Mouse (Mus musculus) heart, embryonic 16.5 days (tissue): ENCODE measurements around the gene Slc44a3. TPM values are rescaled to one million over a fixed set of nuclear protein-coding genes. Genes with fewer than 3 reads are reported as not detected.

ENCODE experiments used
- ATAC-seq: fragments of 200-750 bp; cut with Nextera tagmentation; replicated peaks from 2 replicates; pipeline ENCODE4 v1.8.0; 2017; ENCODE audit warnings: moderate number of reproducible peaks; ENCODE audit not compliant: insufficient read depth, low FRiP score; ENCODE audit errors: extremely low read depth
- H3K27ac ChIP-seq: fragments of 300-500 bp; sonication (generic); 2 replicates; pipeline ENCODE4 v1.5.1; 2014; ENCODE audit warnings: mild to moderate bottlenecking, low read length, control low read depth, moderate library complexity
- H3K27me3 ChIP-seq: fragments of 300-500 bp; sonication (generic); 2 replicates; pipeline ENCODE4 v1.6.1; 2014; ENCODE audit warnings: low read length, mixed read lengths; ENCODE audit not compliant: control insufficient read depth, insufficient read depth
- H3K36me3 ChIP-seq: fragments of 300-500 bp; sonication (generic); 2 replicates; pipeline ENCODE4 v1.6.1; 2014; ENCODE audit not compliant: control insufficient read depth, insufficient read depth
- H3K4me1 ChIP-seq: fragments of 300-500 bp; sonication (generic); 2 replicates; pipeline ENCODE4 v1.6.1; 2014; ENCODE audit warnings: low read length, mixed read lengths; ENCODE audit not compliant: control insufficient read depth, insufficient read depth
- H3K4me2 ChIP-seq: fragments of 300-500 bp; sonication (generic); 2 replicates; pipeline ENCODE4 v1.6.1; 2014; ENCODE audit warnings: low read depth, mild to moderate bottlenecking, control low read depth, low read length
- H3K4me3 ChIP-seq: fragments of 300-500 bp; sonication (generic); 2 replicates; pipeline ENCODE4 v1.5.1; 2014; ENCODE audit warnings: mild to moderate bottlenecking, control low read depth, low read length
- H3K9ac ChIP-seq: fragments of 300-500 bp; sonication (generic); 2 replicates; pipeline ENCODE4 v1.6.1; 2014; ENCODE audit warnings: low read length, control low read depth
- H3K9me3 ChIP-seq: fragments of 300-500 bp; sonication (generic); replicated peaks from 2 replicates; pipeline ENCODE4 v1.6.1; 2016; ENCODE audit warnings: low read length; ENCODE audit not compliant: control insufficient read depth
- WGBS: fragments of 180-500 bp; shearing (Covaris S2); extraction: QIAGEN DNeasy Blood & Tissue Kit; methylation state at CpG from one replicate; pipeline ENCODE4 v1.1.7; 2014; 5-methylcytosine and 5-hydroxymethylcytosine counted together
- polyA plus RNA-seq: library from polyadenylated mRNA; unstranded; fragments of >200 nt; fragmentation: Nextera tagmentation; extraction: Ambion mirVana; gene quantifications from 2 replicates; pipeline ENCODE4 v1.2.1, GENCODE M21; 2015

Slc44a3 gene
- polyA plus RNA-seq, 1 experiment from 2014 or later = 1.2 TPM

DNA sequence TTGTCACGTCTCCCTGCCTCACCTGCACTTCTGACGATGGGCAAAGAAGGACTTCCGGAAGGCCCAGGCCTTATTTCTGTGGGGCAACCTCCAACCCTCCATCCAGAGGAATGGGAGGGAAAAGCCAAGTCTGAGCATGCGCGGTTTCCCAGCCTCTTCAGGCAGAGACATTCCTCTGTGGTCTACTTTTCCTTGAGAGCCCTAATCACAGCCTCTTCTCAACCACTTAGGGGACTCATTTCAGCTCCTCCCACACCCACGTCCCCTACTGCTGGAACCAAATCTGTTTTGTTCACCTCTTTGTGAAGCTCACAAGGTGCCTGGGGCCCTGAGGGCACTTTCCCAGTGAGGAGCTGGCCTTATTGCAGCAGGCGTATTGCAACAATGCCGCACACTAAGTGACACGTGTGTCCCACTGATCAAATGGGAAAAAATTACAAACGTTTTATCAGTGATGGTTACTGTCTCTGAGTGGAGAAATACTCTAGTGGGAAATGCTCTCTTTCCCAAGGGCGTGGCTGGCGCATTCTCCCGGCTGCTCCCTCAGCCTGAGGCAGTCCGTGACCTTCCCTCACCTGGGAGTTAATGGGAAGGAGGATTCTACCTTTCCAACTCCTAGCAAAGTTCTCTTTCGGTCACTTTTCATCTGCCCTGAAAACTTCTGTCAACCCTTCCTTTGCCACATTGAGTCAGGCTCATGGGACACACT, 27.4 kb upstream of the Slc44a3 start:
- H3K27ac ChIP-seq = no peak overlapping the region

DNA sequence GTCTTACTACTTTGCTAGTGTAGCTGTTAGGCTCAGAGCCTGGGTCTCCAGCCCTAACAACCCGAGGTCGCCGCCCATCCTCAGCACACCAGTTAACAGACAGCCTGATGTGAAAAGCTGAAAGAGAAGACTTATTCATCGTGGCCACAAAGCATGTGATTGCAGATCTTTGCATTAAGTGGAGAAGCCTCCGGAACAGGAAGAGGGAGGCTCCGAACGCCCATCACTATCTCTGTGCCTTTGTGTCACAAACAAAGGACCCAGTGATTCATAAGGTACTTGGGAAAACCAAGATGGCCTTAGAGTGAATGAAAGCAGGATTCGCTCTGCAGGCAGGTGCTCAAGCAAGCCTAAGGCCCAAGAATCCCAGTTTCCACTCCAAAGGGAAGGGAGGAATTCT, 26.7 kb upstream of the Slc44a3 start:
- ATAC-seq = no peak
- H3K4me1 ChIP-seq = no peaks in the 10 kb centered on the region
- H3K4me2 ChIP-seq = no peak overlapping the region
- WGBS = 83% methylated on average over 8 of the region's 8 CpGs
- H3K36me3 ChIP-seq = no peaks in the 10 kb centered on the region
- H3K9me3 ChIP-seq = no peaks in the 10 kb centered on the region
- H3K9ac ChIP-seq = no peak overlapping the region
- H3K27ac ChIP-seq = no peak overlapping the region
- H3K4me3 ChIP-seq = no peak overlapping the region
- H3K27me3 ChIP-seq = no peaks in the 10 kb centered on the region

More for the DNA sequence above, 27.4 kb upstream of the Slc44a3 start:
- no peak overlapping the region for H3K9ac ChIP-seq
- no peaks in the 10 kb centered on the region for H3K9me3 ChIP-seq
- no peaks in the 10 kb centered on the region for H3K27me3 ChIP-seq
- no peak for ATAC-seq
- no peaks in the 10 kb centered on the region for H3K4me1 ChIP-seq
- WGBS = 72% methylated on average over 15 of the region's 15 CpGs
- H3K36me3 ChIP-seq = no peaks in the 10 kb centered on the region
- H3K4me2 ChIP-seq = no peak overlapping the region
- no peak overlapping the region for H3K4me3 ChIP-seq

DNA sequence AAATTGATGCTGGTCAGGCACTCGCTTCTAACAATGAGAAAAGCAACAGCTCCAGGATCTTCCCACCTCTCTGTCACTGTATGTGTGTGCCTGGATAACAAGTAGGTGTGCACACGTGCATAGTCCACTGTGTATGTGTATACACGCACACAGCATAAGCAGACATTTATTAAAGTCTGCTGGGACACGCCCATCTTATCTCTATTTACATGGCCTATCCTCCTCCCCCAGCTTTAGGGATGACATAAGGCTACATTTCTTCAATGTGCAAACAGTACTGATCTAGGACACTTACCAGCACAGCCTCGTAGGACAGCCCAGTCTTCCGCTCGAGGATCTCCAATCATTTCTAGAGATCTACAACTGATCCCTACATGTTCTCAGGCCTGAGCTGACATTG, 24.1 kb upstream of the Slc44a3 start:
- WGBS = 69% methylated on average over 7 of the region's 7 CpGs
- ATAC-seq = no peak
- H3K36me3 ChIP-seq = no peaks in the 10 kb centered on the region
- no peaks in the 10 kb centered on the region for H3K9me3 ChIP-seq
- H3K9ac ChIP-seq = no peak overlapping the region
- no peak overlapping the region for H3K27ac ChIP-seq
- no peak overlapping the region for H3K4me3 ChIP-seq
- no peak overlapping the region for H3K4me2 ChIP-seq
- peaks cover 3% of the 10 kb centered on the region; the same call in 1 of the 2 replicates for H3K4me1 ChIP-seq
- H3K27me3 ChIP-seq = no peaks in the 10 kb centered on the region

DNA sequence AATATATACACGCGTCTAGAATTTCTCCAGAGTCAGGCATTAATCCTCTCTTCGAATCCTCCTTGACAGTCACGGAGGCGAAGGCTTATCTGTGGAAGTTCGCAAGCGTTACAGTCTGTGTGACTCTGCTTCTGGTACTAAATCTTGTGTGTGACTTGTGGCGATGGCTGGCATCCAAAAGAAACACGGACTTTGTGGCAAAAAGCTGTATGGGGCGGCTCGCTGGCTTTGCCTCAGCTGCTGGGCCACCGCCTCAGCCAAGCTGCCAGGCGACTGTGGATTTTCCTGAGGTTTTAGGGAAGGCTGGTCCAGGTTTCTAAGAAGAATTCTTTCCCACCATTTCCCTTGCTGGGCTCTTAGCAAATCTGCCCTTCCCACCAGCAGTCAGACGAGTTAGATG, 21.1 kb upstream of the Slc44a3 start:
- Histone ChIP-seq H3K9me3 (no peaks in the 10 kb centered on the region), H3K4me3 (no peak overlapping the region), H3K4me1 (peaks cover 4% of the 10 kb centered on the region; the same call in 1 of the 2 replicates), H3K4me2 (0 out of 2 replicates have a peak overlapping the region, but pooled peaks have one; percentile 7), H3K27ac (no peak overlapping the region), H3K27me3 (no peaks in the 10 kb centered on the region), H3K36me3 (no peaks in the 10 kb centered on the region), H3K9ac (no peak overlapping the region)
- no peak for ATAC-seq
- WGBS = 54% methylated on average over 14 of the region's 14 CpGs

DNA sequence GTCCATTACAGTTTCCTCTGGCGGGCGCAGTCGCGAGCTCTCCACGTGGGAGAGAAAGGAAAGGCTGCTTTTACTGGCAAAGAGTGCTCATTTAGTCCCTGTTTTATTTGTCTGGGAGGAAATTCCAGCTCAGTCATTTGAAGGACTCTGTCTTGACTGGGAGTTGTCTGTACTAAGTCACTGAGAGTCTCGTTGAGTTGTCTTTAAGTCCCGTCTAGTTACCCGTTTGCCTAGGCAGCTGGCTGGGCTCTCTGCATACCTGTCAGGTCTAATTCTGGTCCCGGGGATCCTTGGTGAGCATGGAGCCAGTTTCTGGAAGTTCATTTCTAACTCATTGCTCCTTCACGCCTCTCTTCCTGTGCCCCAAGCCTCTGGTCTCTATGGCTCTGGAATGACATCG, 20.5 kb upstream of the Slc44a3 start:
- H3K27ac ChIP-seq = no peak overlapping the region
- no peaks in the 10 kb centered on the region for H3K27me3 ChIP-seq
- no peaks in the 10 kb centered on the region for H3K9me3 ChIP-seq
- H3K36me3 ChIP-seq = no peaks in the 10 kb centered on the region
- H3K4me1 ChIP-seq = peaks cover 6% of the 10 kb centered on the region; the same call in 1 of the 2 replicates
- H3K4me2 ChIP-seq = 0 out of 2 replicates have a peak overlapping the region, but pooled peaks have one; percentile 7
- H3K4me3 ChIP-seq = no peak overlapping the region
- no peak overlapping the region for H3K9ac ChIP-seq
- ATAC-seq = no peak
- 55% methylated on average over 11 of the region's 11 CpGs for WGBS

DNA sequence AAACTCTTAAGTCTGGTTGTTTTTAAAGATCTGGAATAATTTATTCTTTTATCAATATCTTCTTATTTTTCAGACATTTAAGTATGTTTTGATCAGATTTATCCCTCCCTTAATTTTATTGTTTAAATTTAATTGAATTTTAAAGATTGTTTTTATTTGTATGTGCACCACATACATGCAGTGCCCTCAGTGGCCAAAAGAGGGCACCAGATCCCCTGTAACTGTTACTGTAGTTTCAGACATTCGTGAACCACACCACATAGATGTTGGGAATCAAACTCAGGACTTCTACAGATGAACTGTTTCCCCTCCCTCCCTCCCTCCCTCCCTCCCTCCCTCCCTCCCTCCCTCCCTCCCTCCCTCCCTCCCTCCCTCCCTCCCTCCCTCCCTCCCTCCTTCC, 18.2 kb upstream of the Slc44a3 start:
- Histone ChIP-seq H3K36me3 (no peaks in the 10 kb centered on the region), H3K4me1 (peaks cover 6% of the 10 kb centered on the region; the same call in 1 of the 2 replicates), H3K9me3 (no peaks in the 10 kb centered on the region), H3K27ac (no peak overlapping the region), H3K4me3 (no peak overlapping the region), H3K27me3 (no peaks in the 10 kb centered on the region), H3K9ac (no peak overlapping the region), H3K4me2 (no peak overlapping the region)
- 12% methylated on average over 1 of the region's 1 CpGs for WGBS
- ATAC-seq = no peak

DNA sequence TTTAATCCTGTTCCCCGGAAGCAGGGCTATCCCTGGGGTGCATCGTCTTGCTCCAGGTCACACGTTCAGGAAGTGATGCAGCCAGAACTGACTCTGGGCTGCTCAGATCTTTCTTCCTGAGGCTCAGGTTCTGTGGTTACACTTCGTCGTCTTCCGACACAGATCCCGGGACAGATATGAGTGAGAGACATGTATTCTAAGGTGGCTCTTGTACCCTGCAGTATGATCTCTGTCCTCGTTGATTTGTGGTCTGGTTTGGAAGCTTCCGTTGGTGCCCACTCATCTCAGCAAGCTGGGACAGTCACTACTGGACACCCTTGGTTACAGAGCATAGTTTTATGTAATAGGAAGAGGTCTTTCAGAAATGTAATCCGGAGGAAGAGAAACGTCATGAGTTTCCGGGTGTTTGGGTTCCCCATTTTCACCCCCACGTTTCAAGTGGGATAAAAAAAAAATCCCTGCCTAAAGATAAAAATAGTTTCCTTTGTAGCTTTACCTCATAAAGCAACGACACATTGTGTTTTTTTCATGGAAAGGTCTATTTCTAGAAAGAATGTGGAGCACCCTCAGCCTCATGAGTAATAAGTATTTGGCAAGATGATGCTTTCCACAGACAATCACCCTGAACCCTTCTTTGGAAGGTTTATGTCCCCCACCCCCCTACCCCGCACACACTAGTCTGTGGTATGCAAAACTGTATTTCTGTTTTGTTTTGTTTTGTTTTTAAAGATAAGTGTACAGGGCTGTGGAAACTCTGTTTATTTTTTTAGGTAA, 15.8 kb upstream of the Slc44a3 start:
- H3K4me3 ChIP-seq = peak overlapping the region; percentile 8; the same call in 1 of the 2 replicates
- no peak for ATAC-seq
- H3K9me3 ChIP-seq = no peaks in the 10 kb centered on the region
- no peak overlapping the region for H3K9ac ChIP-seq
- H3K27ac ChIP-seq = peak overlapping the region; percentile 50
- 36% methylated on average over 15 of the region's 15 CpGs for WGBS
- H3K4me2 ChIP-seq = peak overlapping the region; percentile 50
- no peaks in the 10 kb centered on the region for H3K36me3 ChIP-seq
- H3K27me3 ChIP-seq = no peaks in the 10 kb centered on the region
- peaks cover 3% of the 10 kb centered on the region; the same call in 1 of the 2 replicates for H3K4me1 ChIP-seq

DNA sequence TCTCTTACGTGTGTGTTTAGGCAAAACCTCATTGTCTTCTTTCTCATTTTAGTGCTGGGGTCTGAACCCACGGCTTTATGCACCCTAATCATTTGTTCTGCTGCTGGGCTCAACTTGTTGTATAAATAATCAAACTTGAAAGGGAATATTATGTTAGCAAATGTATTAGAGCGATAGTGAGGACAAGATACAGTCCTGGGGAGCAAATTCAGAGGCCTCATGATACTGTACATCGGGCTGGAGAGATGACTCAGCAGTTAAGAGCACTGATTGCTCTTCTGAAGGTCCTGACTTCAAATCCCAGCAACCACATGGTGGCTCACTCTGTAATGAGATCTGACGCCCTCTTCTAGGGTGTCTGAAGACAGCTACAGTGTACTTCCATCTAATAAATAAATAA, 8.4 kb upstream of the Slc44a3 start:
- H3K9ac ChIP-seq = no peak overlapping the region
- no peaks in the 10 kb centered on the region for H3K36me3 ChIP-seq
- ATAC-seq = no peak
- H3K4me3 ChIP-seq = no peak overlapping the region
- H3K27me3 ChIP-seq = no peaks in the 10 kb centered on the region
- H3K27ac ChIP-seq = no peak overlapping the region
- WGBS = 63% methylated on average over 5 of the region's 5 CpGs
- no peaks in the 10 kb centered on the region for H3K9me3 ChIP-seq
- H3K4me2 ChIP-seq = no peak overlapping the region; the same call in 1 of the 2 replicates
- peaks cover 3% of the 10 kb centered on the region; the same call in 1 of the 2 replicates for H3K4me1 ChIP-seq
